Mouse (Mus musculus): ENCODE data around the gene Alg13. TPM values are rescaled to one million over a fixed set of nuclear protein-coding genes. Genes with fewer than 3 reads are reported as not detected.

Gene Alg13
- polyA plus RNA-seq, 1 experiment from 2014 or later: 13.9 TPM

GRCm38 (mm10) chrX:144325375-144325774 lies 7.8 kb downstream of the Alg13 start:
- ATAC-seq: no peak
- Histone ChIP-seq H3K4me1 (ENCODE audit: control insufficient read depth, insufficient read depth, low read depth, low read length) (no peaks in the 10 kb centered on the region), H3K27me3 (replicated peaks; ENCODE audit: control insufficient read depth, insufficient read depth, low read length) (no peaks in the 10 kb centered on the region), H3K9ac (ENCODE audit: low read depth, low read length) (no peak overlapping the region), H3K9me3 (ENCODE audit: control insufficient read depth, low read length) (no peaks in the 10 kb centered on the region), H3K27ac (ENCODE audit: low read depth, low read length) (no peak overlapping the region), H3K4me3 (ENCODE audit: low read length) (no peak overlapping the region), H3K36me3 (ENCODE audit: control insufficient read depth, insufficient read depth, low read length) (no peaks in the 10 kb centered on the region), H3K4me2 (ENCODE audit: low read length) (no peak overlapping the region)

- Histone ChIP-seq H3K27me3 (replicated peaks; ENCODE audit: control insufficient read depth, insufficient read depth, low read length) (no peaks in the 10 kb centered on the region), H3K27ac (ENCODE audit: low read depth, low read length) (no peak overlapping the region), H3K36me3 (ENCODE audit: control insufficient read depth, insufficient read depth, low read length) (no peaks in the 10 kb centered on the region), H3K4me2 (ENCODE audit: low read length) (no peak overlapping the region), H3K4me3 (ENCODE audit: low read length) (no peak overlapping the region), H3K4me1 (ENCODE audit: control insufficient read depth, insufficient read depth, low read depth, low read length) (no peaks in the 10 kb centered on the region), H3K9ac (ENCODE audit: low read depth, low read length) (no peak overlapping the region), H3K9me3 (ENCODE audit: control insufficient read depth, low read length) (no peaks in the 10 kb centered on the region)
- WGBS: 37% methylated on average over 8 of the region's 8 CpGs
- no peak for ATAC-seq
Measured at GRCm38 (mm10) chrX:144335332-144336015, 17.9 kb downstream of the Alg13 start.

GRCm38 (mm10) chrX:144337938-144338337 lies 20.3 kb downstream of the Alg13 start:
- no peak overlapping the region for H3K27ac ChIP-seq (ENCODE audit: low read depth, low read length)
- no peaks in the 10 kb centered on the region for H3K9me3 ChIP-seq (ENCODE audit: control insufficient read depth, low read length)
- no peak overlapping the region for H3K9ac ChIP-seq (ENCODE audit: low read depth, low read length)
- ATAC-seq: no peak
- H3K27me3 ChIP-seq (replicated peaks; ENCODE audit: control insufficient read depth, insufficient read depth, low read length): no peaks in the 10 kb centered on the region
- H3K4me3 ChIP-seq (ENCODE audit: low read length): no peak overlapping the region
- H3K36me3 ChIP-seq (ENCODE audit: control insufficient read depth, insufficient read depth, low read length): no peaks in the 10 kb centered on the region
- no peaks in the 10 kb centered on the region for H3K4me1 ChIP-seq (ENCODE audit: control insufficient read depth, insufficient read depth, low read depth, low read length)
- H3K4me2 ChIP-seq (ENCODE audit: low read length): no peak overlapping the region

- ATAC-seq: no peak
- Histone ChIP-seq H3K9ac (ENCODE audit: low read depth, low read length) (no peak overlapping the region), H3K9me3 (ENCODE audit: control insufficient read depth, low read length) (no peaks in the 10 kb centered on the region), H3K27ac (ENCODE audit: low read depth, low read length) (no peak overlapping the region), H3K4me2 (ENCODE audit: low read length) (no peak overlapping the region), H3K36me3 (ENCODE audit: control insufficient read depth, insufficient read depth, low read length) (no peaks in the 10 kb centered on the region), H3K4me3 (ENCODE audit: low read length) (no peak overlapping the region), H3K27me3 (replicated peaks; ENCODE audit: control insufficient read depth, insufficient read depth, low read length) (no peaks in the 10 kb centered on the region), H3K4me1 (ENCODE audit: control insufficient read depth, insufficient read depth, low read depth, low read length) (no peaks in the 10 kb centered on the region)
Measured at GRCm38 (mm10) chrX:144338355-144338754, 20.8 kb downstream of the Alg13 start.

- H3K4me2 ChIP-seq (ENCODE audit: low read length): no peak overlapping the region
- no peak for ATAC-seq
- 74% methylated on average over 2 of the region's 2 CpGs for WGBS
Measured at GRCm38 (mm10) chrX:144374196-144374595, 56.6 kb downstream of the Alg13 start.

GRCm38 (mm10) chrX:144403526-144403925 lies 85.9 kb downstream of the Alg13 start:
- no peak overlapping the region for H3K4me3 ChIP-seq (ENCODE audit: low read length)
- WGBS: 29% methylated on average over 7 of the region's 7 CpGs
- H3K4me2 ChIP-seq (ENCODE audit: low read length): no peak overlapping the region
- no peaks in the 10 kb centered on the region for H3K9me3 ChIP-seq (ENCODE audit: control insufficient read depth, low read length)
- H3K4me1 ChIP-seq (ENCODE audit: control insufficient read depth, insufficient read depth, low read depth, low read length): no peaks in the 10 kb centered on the region
- ATAC-seq: peak; percentile 75
- no peaks in the 10 kb centered on the region for H3K27me3 ChIP-seq (replicated peaks; ENCODE audit: control insufficient read depth, insufficient read depth, low read length)
- H3K36me3 ChIP-seq (ENCODE audit: control insufficient read depth, insufficient read depth, low read length): no peaks in the 10 kb centered on the region
- H3K27ac ChIP-seq (ENCODE audit: low read depth, low read length): no peak overlapping the region
- H3K9ac ChIP-seq (ENCODE audit: low read depth, low read length): no peak overlapping the region

More at GRCm38 (mm10) chrX:144374196-144374595, 56.6 kb downstream of the Alg13 start:
- no peak overlapping the region for H3K9ac ChIP-seq (ENCODE audit: low read depth, low read length)
- H3K4me3 ChIP-seq (ENCODE audit: low read length): no peak overlapping the region
- no peaks in the 10 kb centered on the region for H3K27me3 ChIP-seq (replicated peaks; ENCODE audit: control insufficient read depth, insufficient read depth, low read length)
- no peaks in the 10 kb centered on the region for H3K4me1 ChIP-seq (ENCODE audit: control insufficient read depth, insufficient read depth, low read depth, low read length)
- H3K9me3 ChIP-seq (ENCODE audit: control insufficient read depth, low read length): no peaks in the 10 kb centered on the region
- H3K36me3 ChIP-seq (ENCODE audit: control insufficient read depth, insufficient read depth, low read length): no peaks in the 10 kb centered on the region
- no peak overlapping the region for H3K27ac ChIP-seq (ENCODE audit: low read depth, low read length)

- Histone ChIP-seq H3K4me1 (ENCODE audit: control insufficient read depth, insufficient read depth, low read depth, low read length) (no peaks in the 10 kb centered on the region), H3K27me3 (replicated peaks; ENCODE audit: control insufficient read depth, insufficient read depth, low read length) (no peaks in the 10 kb centered on the region), H3K4me2 (ENCODE audit: low read length) (no peak overlapping the region), H3K27ac (ENCODE audit: low read depth, low read length) (no peak overlapping the region), H3K36me3 (ENCODE audit: control insufficient read depth, insufficient read depth, low read length) (no peaks in the 10 kb centered on the region), H3K9ac (ENCODE audit: low read depth, low read length) (no peak overlapping the region), H3K9me3 (ENCODE audit: control insufficient read depth, low read length) (no peaks in the 10 kb centered on the region), H3K4me3 (ENCODE audit: low read length) (no peak overlapping the region)
- 83% methylated on average over 5 of the region's 5 CpGs for WGBS
- ATAC-seq: no peak
Measured at GRCm38 (mm10) chrX:144408036-144408435, 90.4 kb downstream of the Alg13 start.

GRCm38 (mm10) chrX:144420259-144420658 lies 102.7 kb downstream of the Alg13 start:
- Histone ChIP-seq H3K27ac (ENCODE audit: low read depth, low read length) (no peak overlapping the region), H3K4me3 (ENCODE audit: low read length) (no peak overlapping the region), H3K9ac (ENCODE audit: low read depth, low read length) (no peak overlapping the region), H3K27me3 (replicated peaks; ENCODE audit: control insufficient read depth, insufficient read depth, low read length) (no peaks in the 10 kb centered on the region), H3K9me3 (ENCODE audit: control insufficient read depth, low read length) (no peaks in the 10 kb centered on the region), H3K36me3 (ENCODE audit: control insufficient read depth, insufficient read depth, low read length) (no peaks in the 10 kb centered on the region), H3K4me1 (ENCODE audit: control insufficient read depth, insufficient read depth, low read depth, low read length) (no peaks in the 10 kb centered on the region), H3K4me2 (ENCODE audit: low read length) (no peak overlapping the region)
- WGBS: 60% methylated on average over 1 of the region's 1 CpGs
- no peak for ATAC-seq

GRCm38 (mm10) chrX:144421091-144421490 lies 103.5 kb downstream of the Alg13 start:
- WGBS: 100% methylated on average over 1 of the region's 1 CpGs
- no peaks in the 10 kb centered on the region for H3K27me3 ChIP-seq (replicated peaks; ENCODE audit: control insufficient read depth, insufficient read depth, low read length)
- H3K9me3 ChIP-seq (ENCODE audit: control insufficient read depth, low read length): no peaks in the 10 kb centered on the region
- no peak overlapping the region for H3K27ac ChIP-seq (ENCODE audit: low read depth, low read length)
- ATAC-seq: no peak
- no peak overlapping the region for H3K9ac ChIP-seq (ENCODE audit: low read depth, low read length)
- H3K36me3 ChIP-seq (ENCODE audit: control insufficient read depth, insufficient read depth, low read length): no peaks in the 10 kb centered on the region
- no peaks in the 10 kb centered on the region for H3K4me1 ChIP-seq (ENCODE audit: control insufficient read depth, insufficient read depth, low read depth, low read length)
- no peak overlapping the region for H3K4me3 ChIP-seq (ENCODE audit: low read length)
- no peak overlapping the region for H3K4me2 ChIP-seq (ENCODE audit: low read length)

GRCm38 (mm10) chrX:144423848-144424247 lies 106.2 kb downstream of the Alg13 start:
- H3K9ac ChIP-seq (ENCODE audit: low read depth, low read length): no peak overlapping the region
- no peaks in the 10 kb centered on the region for H3K36me3 ChIP-seq (ENCODE audit: control insufficient read depth, insufficient read depth, low read length)
- H3K9me3 ChIP-seq (ENCODE audit: control insufficient read depth, low read length): no peaks in the 10 kb centered on the region
- H3K4me3 ChIP-seq (ENCODE audit: low read length): no peak overlapping the region
- no peak overlapping the region for H3K4me2 ChIP-seq (ENCODE audit: low read length)
- H3K4me1 ChIP-seq (ENCODE audit: control insufficient read depth, insufficient read depth, low read depth, low read length): no peaks in the 10 kb centered on the region
- ATAC-seq: no peak
- H3K27me3 ChIP-seq (replicated peaks; ENCODE audit: control insufficient read depth, insufficient read depth, low read length): no peaks in the 10 kb centered on the region
- WGBS: 78% methylated on average over 3 of the region's 3 CpGs
- H3K27ac ChIP-seq (ENCODE audit: low read depth, low read length): no peak overlapping the region

All from hindbrain, embryonic 16.5 days (tissue).